Mouse (Mus musculus): Measurements from ENCODE around the gene Gm9733.
"Not testable (repeated sequence)": the region's sequence is repeated elsewhere in the genome, so short reads cannot be mapped to it uniquely, and the experiment has no call there.

Gm9733 gene

DNA sequence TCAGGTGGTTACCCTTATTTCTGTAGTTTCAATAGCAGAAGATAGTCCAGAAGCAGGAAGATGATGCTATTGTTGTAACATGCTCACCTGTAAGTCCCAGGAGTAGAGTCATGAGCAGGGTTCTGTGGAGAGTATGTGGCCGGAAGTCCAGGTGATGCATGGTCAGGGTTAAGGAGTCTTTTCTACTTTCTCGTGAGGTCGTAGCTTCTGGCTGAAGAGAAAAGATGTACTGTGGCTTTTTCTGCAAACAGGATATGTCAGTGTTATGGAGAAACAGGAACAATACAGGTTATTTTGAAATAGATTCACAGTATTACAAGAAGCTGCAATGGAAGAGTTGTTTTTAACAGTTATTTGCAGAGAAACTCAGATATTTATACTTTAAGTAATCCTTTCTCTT lies at the start of gene Gm9733:
Gene Gm9733, minus strand, starts transcription at position 240 of the 400 bp plus-strand sequence.
- DNase-seq (ENCODE audit: low spot score): no peak

DNA sequence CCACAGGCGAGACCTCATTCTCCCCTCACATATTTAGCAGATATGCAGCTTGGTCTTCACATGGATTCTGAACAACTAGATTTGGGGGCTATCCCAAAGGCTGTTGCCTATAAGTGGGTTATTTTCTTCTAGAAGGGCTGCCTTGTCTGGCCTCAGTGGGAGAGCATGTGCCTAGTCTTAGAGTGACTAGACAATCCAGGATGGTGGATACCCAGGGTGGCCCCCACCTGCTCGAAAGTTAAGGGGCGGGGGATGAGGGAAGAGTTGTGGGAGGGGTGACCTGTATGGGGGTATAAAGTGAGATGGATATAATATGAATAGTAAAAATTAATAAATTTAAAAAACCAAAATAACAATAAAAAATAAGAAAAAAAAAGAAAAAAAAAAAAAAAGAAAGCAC lies 23.6 kb upstream of the Gm9733 start:
- DNase-seq (ENCODE audit: low spot score): not testable (repeated sequence)

DNA sequence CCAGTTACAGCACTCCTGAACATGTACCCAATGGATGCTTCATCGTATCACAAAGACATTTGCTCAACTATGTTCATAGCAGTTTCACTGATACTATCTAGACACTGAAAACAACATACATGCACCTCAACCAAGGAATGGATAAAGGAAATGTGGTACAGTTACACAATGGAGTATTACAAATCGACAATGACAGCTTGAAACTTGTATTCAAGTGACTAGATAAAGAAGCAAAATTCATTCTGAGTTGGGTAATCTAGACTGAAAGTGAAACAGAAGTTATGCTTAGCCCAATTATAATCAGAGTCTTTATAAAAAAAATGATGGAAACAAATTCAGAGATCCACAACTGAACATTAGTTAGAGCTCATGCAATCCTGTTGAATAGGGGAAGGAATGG lies 18.2 kb upstream of the Gm9733 start:
- not testable (repeated sequence) for DNase-seq (ENCODE audit: low spot score)

DNA sequence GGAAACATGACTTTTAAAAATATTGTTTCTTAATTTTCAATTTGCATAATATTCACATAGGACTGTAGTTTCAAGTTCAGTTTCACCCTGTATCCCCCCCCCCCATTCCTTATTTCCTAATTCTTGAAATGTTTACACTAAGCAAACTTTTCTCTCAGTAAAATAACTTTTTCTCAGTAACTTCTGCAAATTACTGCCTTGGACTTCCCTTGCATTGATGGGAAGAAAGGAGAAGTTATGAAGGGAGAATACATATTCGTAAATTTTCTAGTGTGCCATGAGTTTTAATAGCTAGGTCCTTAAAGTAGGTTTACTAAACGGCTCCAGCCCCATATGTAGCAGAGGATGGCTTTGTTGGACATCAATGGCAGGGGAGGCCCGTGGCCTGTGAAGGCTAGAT lies 13.5 kb upstream of the Gm9733 start:
- not testable (repeated sequence) for DNase-seq (ENCODE audit: low spot score)

DNA sequence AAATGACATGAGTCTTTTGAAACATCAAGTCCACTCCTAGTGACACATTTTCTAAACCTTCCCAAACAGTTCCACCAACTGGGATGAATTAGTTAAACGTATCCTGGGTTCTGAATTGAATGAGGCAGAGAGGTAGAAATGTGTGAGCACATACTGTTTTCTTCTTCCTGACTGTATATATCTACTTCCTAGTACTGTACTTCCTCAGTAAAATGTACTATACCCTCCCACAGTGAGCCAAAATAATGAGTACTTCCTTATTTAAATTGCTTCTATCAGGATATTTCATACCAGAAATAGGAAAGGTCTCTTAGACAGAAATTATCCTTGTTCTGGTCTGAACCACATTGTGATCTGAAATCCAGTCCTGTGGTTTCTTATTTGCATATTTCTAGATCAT lies 8.2 kb upstream of the Gm9733 start:
- no peak for DNase-seq (ENCODE audit: low spot score)

DNA sequence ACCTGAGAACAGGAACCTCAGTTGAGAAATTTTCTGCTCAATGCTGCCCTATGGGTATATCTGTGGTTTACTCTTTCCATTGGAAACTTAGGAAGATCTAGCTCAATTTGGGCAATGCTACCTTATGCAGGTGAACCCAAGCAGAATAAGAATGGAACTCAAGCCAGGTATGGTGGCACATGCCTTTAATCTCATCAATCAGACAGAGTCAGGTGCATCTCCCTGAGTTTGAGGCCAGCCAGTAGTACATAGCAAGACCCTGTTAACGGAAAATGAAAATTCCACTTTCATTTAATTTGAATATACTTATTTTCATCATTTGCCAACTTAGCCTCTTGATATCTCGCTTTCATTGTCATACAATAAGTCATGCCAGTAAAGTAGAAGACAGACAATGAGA lies 2.1 kb upstream of the Gm9733 start:
- no peak for DNase-seq (ENCODE audit: low spot score)

DNA sequence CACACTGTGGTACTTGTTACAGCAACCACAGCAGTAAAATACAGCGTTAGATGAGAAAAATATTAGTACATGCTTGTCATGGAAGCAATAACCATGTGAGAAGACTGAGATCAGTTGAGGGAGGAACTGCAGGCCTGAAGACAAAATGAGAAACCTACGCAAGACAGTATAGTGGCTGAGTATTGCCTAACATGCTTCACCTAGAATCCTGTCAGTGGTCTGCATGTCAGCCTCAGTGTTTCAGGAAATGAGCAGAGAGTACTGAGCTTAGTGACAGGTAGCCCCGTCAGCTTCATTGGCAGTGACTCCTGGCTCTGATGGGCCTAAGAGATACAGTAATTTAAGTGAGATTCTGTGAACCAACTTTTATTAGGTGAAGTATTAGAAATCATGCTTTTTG lies 557 bp downstream of the Gm9733 start:
- DNase-seq (ENCODE audit: low spot score): no peak

DNA sequence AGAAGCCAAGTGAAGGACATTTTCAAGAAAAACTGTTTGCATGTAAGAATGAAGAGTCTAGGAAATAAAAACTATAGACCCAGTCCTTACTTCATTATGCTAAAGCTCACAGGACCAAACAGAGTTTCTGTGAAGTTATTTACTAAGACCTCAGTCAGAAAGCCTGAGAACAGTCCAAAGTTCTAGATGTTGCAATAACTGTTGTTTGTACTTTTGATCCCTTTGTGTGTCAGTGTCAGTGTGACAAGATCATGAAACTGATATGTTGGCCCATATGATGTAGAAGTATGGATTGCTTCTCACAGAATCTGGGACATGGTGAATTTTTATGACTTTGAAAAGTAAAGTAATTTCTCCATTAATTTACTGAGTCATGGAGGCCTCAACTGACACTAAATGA lies 2.6 kb downstream of the Gm9733 start:
- DNase-seq (ENCODE audit: low spot score): no peak

DNA sequence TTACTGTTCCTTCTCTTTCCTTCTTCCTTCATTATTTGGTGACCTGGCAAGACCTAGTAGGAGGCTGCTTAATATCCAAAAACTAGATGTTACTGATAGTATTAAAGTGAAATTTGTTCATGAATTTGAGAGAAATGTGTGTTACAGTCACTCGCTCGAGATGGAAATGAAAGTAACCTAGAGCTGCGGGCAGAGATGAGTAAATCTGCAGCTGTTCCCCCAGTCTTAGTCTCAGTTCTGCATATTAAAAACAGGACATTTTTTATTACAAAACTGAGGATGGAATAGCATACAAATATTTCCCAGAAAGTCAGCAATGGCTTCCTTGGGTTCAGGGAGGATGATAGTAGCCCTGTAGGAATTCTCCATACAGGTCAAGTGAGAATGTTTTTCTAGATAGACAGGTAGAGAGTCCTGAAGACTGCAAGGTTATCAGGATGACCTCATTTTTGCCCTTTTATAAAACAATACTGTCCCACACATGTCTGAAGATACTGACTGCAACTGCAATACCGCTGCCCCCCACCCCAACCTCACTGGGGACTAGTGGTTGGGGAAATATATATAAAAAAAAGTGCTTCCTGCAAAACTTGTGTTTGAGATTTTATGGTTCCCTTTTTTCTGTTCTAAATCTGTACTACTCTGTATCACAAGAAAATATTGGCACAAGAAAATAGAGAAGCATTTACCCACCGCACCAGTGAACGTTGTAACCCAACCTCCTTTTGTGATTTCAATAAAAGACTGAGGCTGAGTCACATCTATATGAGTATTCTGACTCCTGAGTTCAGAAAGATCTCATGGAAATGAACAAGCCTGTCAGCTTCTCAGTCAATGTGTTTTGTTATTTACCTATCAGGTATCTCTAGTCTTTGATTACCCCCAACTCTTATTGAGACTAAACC lies 47.4 kb downstream of the Gm9733 start:
- DNase-seq (ENCODE audit: low spot score): no peak

DNA sequence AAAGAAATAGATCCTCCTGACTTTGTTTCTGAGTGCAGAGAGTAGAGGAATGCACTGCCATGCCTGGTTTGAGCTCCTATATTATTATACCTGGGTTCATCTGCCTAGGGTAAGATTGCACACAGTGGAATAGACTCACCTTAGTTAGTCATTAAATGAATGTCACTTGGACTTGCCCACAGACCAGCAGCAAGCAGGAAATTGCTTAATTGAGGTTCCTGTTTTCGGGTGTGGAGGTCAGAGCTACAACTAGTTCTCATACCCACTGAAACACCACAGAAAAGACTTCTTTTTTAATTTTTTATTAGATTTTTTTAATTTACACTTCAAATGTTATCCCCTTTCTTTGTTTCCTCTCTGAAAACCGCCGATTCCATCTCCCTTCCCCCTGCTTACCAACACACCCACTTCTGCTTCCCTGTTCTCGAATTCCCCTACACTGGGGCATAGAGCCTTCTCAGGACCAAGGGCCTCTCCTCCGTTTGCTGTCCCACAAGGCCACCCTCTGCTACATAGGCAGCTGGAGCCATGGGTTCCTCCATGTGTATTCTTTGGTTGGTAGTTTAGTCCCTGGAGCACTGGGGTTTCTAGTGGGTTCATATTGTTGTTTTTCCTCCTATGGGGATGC lies 56.1 kb downstream of the Gm9733 start:
- no peak for DNase-seq (ENCODE audit: low spot score)

DNA sequence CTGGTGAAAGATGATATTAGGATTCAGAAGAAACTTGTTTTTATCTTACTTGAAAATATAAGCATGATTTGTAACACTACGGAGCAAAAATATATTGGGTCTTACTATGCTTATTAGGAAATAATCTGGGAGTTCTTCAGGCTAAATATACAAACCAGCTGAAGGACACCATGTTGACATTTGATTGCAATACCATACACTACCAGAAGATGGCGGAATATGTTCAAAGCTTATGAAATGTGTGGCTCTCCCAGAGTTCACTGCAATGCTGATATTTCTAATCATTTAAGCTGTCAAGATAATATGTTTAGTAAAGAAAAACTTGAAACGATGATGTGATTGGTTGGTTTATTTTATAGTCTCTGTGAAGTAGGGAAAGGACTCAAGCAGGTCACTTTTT lies 67.7 kb downstream of the Gm9733 start:
- DNase-seq (ENCODE audit: low spot score): no peak

DNA sequence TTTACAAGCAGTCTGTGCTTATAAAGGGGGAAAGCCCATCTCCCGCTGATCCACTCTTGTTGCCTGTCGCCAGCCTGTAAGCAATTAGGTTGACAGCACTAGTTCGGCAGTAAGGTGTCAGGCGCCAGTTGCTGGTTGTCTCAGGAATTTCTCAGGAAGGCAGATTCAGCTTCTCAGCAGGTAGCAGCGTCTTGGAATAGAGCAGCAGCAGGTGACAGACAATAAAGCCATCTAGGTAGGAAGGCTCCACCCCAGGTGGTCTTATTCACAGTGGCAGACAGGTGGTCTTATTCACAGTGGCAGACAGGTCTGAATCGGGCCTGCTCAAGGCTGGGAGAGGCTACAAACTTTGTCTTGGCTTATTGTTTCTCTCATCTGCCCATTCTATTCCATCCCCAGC lies 76.4 kb downstream of the Gm9733 start:
- no peak for DNase-seq (ENCODE audit: low spot score)
